Mouse (Mus musculus): ENCODE measurements around the gene Cers5.
A peak's percentile ranks its signal among the peaks of the same experiment; 100 is the strongest.

Cers5 gene

DNA sequence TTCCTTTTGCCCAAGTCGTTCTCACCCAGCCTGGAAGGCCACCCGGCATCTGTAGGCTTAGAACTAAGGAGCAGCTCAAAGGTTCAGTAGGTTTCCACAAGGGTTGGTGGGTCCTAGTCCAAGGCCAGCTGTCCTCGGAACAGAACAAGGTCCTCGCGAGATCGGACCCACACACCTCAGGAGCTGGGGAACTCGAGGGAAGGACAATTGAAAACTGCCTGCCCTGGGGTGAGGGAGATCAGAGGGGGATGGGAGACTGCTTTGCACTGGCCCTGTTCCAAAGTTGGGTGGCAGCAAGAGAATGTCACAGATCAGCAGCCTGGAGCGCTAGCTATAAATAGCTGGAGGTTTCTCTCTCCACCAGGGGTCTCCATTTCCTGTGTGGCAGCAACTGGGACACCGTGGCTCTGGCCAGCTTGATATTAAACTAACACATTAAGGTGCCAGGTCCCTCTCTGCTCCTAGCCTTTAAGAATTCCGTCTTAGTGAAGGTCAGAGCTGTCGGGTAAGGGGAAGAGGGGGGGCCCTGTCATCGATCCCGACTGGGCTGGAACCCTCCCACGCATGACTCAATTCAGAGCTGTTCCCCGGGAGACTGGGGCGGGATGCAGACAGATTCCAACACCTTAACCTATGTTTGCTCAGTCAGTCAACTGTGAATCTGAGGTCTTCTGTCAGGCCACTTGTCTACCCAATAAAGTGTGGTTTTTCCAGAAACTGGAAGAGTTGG lies 48.2 kb downstream of the Cers5 start:
- DNase-seq, result peak; percentile 64

DNA sequence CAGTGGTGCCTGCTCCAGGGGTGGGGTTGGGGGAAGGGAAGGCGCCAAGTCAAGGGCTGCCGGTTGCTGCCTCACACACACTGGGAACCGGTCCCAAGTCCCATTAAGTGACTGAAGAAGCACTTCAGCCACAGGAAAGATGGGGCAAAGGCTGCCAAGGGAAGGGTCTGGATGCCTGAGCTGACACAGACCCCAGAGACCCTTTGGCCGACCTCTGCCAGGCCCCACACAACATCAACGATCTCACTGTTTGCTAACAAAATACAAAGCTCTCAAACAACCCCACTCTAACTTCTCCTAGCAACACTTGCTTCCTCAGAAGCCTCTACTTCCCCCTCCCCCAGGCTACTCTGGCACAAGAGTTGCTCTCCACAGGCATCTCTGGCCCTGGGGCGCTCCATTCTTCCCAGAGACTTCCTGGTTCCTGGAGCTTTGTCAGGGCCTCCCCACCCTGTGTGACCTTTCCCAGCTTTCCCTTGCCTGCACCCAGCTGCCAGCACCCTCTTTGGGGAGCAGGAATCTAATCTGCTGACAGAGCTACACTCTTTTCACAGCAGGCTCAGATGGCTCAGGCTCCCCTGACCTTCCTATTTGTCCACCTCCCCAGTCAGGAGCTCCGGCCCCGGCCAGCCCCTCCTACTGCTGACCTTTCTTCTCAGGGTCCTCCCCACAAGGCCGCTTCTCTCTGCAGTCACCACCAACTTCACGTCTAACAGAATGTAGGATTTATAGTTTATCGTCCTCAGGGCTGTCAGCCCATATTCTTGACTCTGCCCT lies 49.0 kb downstream of the Cers5 start:
- DNase-seq, result peak; percentile 48

DNA sequence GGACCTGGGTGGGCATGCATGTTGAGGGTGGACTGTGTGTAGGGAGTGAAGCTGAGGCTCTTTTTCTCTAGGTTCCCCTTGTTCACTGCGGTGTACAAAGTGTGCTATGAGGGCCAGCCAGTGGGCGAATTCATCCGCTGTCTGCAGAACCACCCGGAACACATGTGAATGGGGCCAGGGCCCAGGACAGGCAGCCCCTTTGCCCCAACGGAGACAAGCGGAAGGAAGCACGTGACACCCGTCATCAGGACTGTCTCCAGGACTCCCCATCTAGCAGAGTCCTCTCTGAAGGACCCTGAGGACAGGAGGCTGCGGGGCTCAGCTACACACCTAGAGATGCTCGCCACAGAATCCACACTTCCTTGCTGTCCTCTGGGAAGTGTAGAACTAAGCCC lies 49.6 kb downstream of the Cers5 start:
- DNase-seq, result no peak

- DNase-seq, result no peak
These were observed 50.6 kb downstream of the Cers5 start for GRCm38 (mm10) chr15:99721921-99722743.

GRCm38 (mm10) chr15:99719865-99720264 lies 52.8 kb downstream of the Cers5 start:
- DNase-seq, result no peak

- no peak for DNase-seq
These were observed 54.1 kb downstream of the Cers5 start for GRCm38 (mm10) chr15:99718461-99719021.

DNA sequence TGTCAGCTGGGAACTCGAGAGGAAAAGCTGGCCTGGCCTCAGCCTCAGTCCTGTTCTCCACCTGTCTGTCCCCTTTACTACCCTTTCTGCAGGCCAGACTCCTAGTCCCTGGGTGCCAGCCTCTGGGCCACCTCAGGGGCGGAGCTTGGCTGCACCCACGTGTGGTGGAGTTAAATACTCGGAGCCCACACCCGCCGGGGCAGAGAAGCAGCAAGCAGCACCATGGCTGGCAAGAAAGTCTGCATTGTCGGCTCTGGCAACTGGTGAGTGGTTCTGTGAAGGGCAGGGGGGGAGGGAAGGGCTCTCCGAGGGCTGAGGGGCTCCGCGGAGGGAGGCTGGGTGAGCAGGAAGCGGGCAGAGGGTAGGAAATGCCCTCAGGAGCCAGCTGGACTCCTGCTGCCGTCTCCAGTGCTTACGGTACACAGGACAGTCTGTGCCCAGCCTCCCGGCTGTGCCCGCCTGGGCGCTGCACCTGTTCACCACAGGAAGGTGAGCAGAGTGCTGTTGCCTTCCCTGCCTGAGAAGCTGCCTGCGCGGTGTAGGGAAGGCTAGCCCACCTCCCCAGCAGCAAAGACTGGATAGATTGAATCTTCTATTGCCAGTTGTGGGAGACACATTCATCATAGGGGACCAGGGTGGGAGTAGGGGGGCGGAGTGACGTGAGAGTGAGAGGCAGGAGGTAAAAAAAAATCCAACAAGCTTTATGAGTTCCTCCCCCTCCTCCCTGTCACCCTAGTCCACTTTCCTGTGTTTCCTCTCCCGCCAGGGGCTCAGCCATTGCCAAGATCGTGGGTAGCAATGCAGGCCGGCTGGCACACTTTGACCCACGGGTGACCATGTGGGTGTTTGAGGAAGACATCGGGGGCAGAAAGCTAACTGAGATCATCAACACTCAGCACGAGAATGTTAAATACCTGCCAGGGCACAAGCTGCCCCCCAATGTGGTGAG lies 55.0 kb downstream of the Cers5 start, which contains the start of gene Gpd1:
Gene Gpd1, plus strand, starts transcription at position 130 of the 949 bp plus-strand sequence.
- DNase-seq, result peak; percentile 77

- DNase-seq, result no peak
These were observed 55.9 kb downstream of the Cers5 start for GRCm38 (mm10) chr15:99716814-99717213.

DNA sequence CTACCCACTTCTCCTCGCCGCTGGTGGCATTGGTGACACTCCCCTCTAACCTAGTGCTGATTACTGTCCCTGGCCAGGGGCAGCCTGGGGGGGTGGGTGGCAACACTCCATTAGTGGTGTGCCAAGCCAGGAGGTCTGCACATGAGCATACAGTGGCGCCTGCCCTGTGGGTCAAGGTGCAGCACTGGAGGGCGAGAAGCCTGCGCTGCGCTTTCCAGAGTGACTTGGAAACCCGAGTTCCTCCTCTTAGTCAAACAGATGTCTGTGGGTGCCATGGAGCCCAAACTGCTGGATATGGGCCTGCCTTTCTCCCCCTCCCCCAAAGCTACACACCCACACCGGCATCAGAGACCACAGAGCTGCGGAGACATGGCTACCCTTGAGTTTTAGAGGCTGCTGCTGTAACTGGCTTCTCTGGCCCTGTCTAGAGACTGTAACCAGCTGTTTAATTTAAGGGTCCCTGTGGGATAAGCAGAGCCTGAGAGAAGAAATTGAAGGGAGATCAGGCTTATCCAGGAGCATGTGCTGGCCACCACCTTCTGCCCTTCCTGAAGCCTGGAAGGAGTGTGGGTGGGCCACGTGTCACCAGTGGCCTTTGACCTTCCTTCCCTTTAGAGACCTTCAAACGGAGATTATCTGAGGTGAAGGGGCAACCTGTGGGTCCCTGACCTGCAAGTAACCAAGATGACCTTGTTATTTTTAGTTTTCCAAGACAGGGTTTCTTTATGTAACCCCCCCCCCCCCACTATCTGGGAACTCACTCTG lies 56.5 kb downstream of the Cers5 start:
- DNase-seq, result no peak

DNA sequence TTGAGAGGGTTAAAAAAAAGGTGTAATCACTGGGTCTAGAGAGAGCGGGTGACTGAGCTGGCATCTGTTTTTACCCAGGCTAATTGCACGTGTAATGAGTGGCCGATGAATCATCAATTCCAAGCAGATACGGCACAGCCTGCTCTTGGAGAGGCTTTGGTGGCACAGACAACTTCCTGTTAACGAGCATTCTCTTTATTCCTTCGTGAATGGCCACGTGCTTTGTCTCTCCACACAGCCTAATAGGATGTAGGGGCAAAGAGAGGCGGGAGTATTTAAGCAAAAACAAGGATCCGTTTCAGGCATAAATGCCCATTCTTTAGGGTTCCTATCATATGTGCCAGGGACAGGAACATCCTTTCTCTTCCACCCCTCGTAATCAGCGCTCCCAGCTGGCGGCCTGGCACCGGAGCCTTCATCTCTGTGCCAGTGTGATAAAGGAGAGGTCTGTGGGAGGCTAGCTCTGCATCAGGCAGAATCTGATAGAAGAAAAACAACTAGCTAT lies 57.3 kb downstream of the Cers5 start:
- peak; percentile 75 for DNase-seq

DNA sequence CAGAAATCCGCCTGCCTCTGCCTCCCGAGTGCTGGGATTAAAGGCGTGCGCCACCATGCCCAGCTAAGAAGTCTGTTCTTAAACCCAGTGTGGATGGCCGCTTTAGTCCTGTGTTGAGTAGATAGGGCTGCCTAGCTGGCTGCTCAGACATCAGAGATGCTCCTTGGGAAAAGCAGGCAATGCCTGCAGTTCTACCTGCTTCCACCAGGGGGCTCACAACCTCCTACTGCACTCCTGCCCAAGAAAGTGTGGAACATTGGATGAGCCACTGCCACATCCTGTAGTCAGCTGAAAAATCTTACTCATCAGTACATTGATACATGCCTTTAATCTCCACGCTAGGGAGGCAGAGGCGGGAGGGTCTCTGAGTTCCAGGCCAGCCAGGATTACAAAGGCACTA lies 57.8 kb downstream of the Cers5 start:
- DNase-seq, result peak; percentile 89

GRCm38 (mm10) chr15:99714206-99714605 lies 58.5 kb downstream of the Cers5 start:
- DNase-seq, result no peak

DNA sequence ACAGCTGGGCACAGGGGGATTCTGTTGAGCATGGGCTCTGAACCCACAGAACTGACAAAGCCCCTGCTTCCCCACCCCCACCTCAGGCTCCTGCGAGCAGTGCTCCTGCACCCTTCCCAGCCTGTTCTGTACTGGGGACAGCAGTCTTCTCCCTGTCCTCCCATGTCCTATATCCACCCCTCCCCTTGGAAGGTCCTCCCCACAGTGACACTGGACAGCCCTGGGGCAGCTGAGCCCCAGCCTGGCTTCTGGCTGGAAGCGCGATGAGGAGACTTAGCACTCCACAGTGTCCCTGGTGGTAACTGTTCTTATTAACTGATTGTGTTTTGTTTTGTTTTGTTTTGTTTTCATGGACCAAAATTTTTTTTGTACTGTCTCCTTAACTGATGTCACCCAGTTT lies 59.1 kb downstream of the Cers5 start:
- no peak for DNase-seq

GRCm38 (mm10) chr15:99712666-99713559 lies 59.8 kb downstream of the Cers5 start:
- DNase-seq, result no peak

GRCm38 (mm10) chr15:99711491-99711890 lies 61.2 kb downstream of the Cers5 start:
- no peak for DNase-seq

DNA sequence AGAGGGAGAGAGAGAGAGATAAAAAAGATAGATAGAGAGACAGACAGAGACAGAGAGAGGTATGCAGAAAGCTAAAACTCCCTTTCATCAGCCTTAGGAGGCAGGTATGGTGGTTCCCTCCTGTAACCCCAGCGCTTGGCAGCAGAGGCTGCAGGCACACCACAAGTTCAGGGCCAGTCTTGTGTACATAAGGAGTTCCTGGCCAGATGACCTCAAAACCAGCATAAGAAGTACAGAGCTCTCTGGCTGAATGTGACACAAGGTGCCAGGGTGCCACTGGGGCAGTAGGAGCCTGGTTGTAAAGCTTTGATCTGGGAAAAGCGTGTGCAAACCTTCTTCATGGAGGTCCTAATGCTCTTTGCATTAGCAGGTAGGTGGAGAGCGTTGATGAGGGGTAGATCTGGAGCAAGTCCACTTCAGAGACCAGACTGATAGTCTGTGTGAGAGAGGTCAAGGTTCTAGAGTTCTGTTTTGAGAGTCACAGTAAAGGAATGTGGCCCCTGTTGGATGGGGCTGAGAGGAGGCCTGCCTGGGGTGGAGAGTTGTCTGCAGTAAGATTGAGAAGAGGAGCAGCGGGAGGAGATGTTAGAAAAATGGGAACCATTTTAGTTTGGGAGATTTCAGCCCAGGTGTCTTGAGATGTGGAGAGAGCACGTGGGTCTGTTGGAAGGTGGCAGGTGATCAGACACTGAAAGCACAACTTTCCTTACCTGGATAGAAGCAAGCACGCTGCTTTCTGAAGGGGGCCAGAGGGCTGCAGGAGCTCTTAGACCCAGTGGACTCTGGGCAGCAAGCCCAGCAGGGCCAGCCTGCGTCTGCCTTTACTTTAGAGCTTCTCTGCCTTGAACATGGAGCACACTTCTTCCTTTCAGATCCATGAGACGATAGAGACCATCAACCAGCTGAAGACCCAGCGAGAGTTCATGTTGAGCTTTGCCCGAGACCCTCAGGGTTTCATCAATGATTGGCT lies 62.2 kb downstream of the Cers5 start:
- no peak for DNase-seq

GRCm38 (mm10) chr15:99708176-99708575 lies 64.5 kb downstream of the Cers5 start:
- no peak for DNase-seq

GRCm38 (mm10) chr15:99705440-99706048 lies 67.1 kb downstream of the Cers5 start, which contains the start of gene Gm17349:
Gm17349 (minus strand) TSS chr15:99705490.
- DNase-seq, result no peak
